Mouse (Mus musculus) heart, embryonic 16.5 days (tissue): ENCODE measurements at regions not wholly inside any gene's neighbourhood (a gene's known extent, or its start where the extent isn't known, plus 50 kb on each side); places are given as distances from the start of the nearest gene placed in this dataset.

Source experiments
- ATAC-seq: fragments of 200-750 bp; cut with Nextera tagmentation; replicated peaks from 2 replicates; pipeline ENCODE4 v1.8.0; 2017; ENCODE audit warnings: moderate number of reproducible peaks; ENCODE audit not compliant: insufficient read depth, low FRiP score; ENCODE audit errors: extremely low read depth
- H3K27ac ChIP-seq: fragments of 300-500 bp; sonication (generic); 2 replicates; pipeline ENCODE4 v1.5.1; 2014; ENCODE audit warnings: mild to moderate bottlenecking, low read length, control low read depth, moderate library complexity
- H3K27me3 ChIP-seq: fragments of 300-500 bp; sonication (generic); 2 replicates; pipeline ENCODE4 v1.6.1; 2014; ENCODE audit warnings: low read length, mixed read lengths; ENCODE audit not compliant: control insufficient read depth, insufficient read depth
- H3K36me3 ChIP-seq: fragments of 300-500 bp; sonication (generic); 2 replicates; pipeline ENCODE4 v1.6.1; 2014; ENCODE audit not compliant: control insufficient read depth, insufficient read depth
- H3K4me1 ChIP-seq: fragments of 300-500 bp; sonication (generic); 2 replicates; pipeline ENCODE4 v1.6.1; 2014; ENCODE audit warnings: low read length, mixed read lengths; ENCODE audit not compliant: control insufficient read depth, insufficient read depth
- H3K4me2 ChIP-seq: fragments of 300-500 bp; sonication (generic); 2 replicates; pipeline ENCODE4 v1.6.1; 2014; ENCODE audit warnings: low read depth, mild to moderate bottlenecking, control low read depth, low read length
- H3K4me3 ChIP-seq: fragments of 300-500 bp; sonication (generic); 2 replicates; pipeline ENCODE4 v1.5.1; 2014; ENCODE audit warnings: mild to moderate bottlenecking, control low read depth, low read length
- H3K9ac ChIP-seq: fragments of 300-500 bp; sonication (generic); 2 replicates; pipeline ENCODE4 v1.6.1; 2014; ENCODE audit warnings: low read length, control low read depth
- H3K9me3 ChIP-seq: fragments of 300-500 bp; sonication (generic); replicated peaks from 2 replicates; pipeline ENCODE4 v1.6.1; 2016; ENCODE audit warnings: low read length; ENCODE audit not compliant: control insufficient read depth
- WGBS: fragments of 180-500 bp; shearing (Covaris S2); extraction: QIAGEN DNeasy Blood & Tissue Kit; methylation state at CpG from one replicate; pipeline ENCODE4 v1.1.7; 2014; 5-methylcytosine and 5-hydroxymethylcytosine counted together

GRCm38 (mm10) chr6:140112054-140112453 lies 70.8 kb upstream of the Plcz1 start:
- no peak overlapping the region for H3K27ac ChIP-seq
- H3K4me3 ChIP-seq: no peak overlapping the region
- no peak overlapping the region for H3K9ac ChIP-seq
- ATAC-seq: no peak
- no peaks in the 10 kb centered on the region for H3K27me3 ChIP-seq
- no peak overlapping the region for H3K4me2 ChIP-seq
- no peaks in the 10 kb centered on the region for H3K36me3 ChIP-seq
- 86% methylated on average over 10 of the region's 10 CpGs for WGBS
- H3K4me1 ChIP-seq: no peaks in the 10 kb centered on the region
- H3K9me3 ChIP-seq: no peaks in the 10 kb centered on the region

DNA sequence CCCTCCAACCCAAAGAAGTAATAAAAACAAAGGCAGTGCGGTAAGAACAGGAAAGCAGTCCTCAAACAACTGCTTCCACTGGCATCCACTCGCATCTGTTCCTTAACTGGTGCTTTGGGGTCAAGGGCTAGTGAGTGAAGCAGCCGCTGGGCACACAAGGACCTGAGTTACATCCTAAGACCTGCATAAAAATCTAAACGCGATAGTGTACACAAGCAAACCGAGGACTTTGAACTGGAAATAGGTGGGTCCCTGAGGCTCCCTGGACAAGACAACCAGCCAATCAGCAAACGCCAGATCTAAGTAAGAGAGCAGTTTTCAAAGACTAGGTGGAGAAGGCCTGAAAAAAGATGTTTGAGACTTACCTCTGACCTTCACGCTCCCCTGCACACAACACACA lies 66.8 kb upstream of the Plcz1 start:
- H3K9me3 ChIP-seq: no peaks in the 10 kb centered on the region
- no peak overlapping the region for H3K4me2 ChIP-seq
- ATAC-seq: no peak
- WGBS: 64% methylated on average over 8 of the region's 8 CpGs
- H3K36me3 ChIP-seq: no peaks in the 10 kb centered on the region
- no peaks in the 10 kb centered on the region for H3K27me3 ChIP-seq
- H3K4me3 ChIP-seq: no peak overlapping the region
- no peak overlapping the region for H3K27ac ChIP-seq
- no peaks in the 10 kb centered on the region for H3K4me1 ChIP-seq
- no peak overlapping the region for H3K9ac ChIP-seq

GRCm38 (mm10) chr6:140107628-140108027 lies 66.4 kb upstream of the Plcz1 start:
- Histone ChIP-seq H3K4me2 (no peak overlapping the region), H3K27ac (no peak overlapping the region), H3K27me3 (no peaks in the 10 kb centered on the region), H3K9me3 (no peaks in the 10 kb centered on the region), H3K36me3 (no peaks in the 10 kb centered on the region), H3K4me1 (no peaks in the 10 kb centered on the region), H3K4me3 (no peak overlapping the region), H3K9ac (no peak overlapping the region)
- no peak for ATAC-seq
- 72% methylated on average over 16 of the region's 16 CpGs for WGBS

DNA sequence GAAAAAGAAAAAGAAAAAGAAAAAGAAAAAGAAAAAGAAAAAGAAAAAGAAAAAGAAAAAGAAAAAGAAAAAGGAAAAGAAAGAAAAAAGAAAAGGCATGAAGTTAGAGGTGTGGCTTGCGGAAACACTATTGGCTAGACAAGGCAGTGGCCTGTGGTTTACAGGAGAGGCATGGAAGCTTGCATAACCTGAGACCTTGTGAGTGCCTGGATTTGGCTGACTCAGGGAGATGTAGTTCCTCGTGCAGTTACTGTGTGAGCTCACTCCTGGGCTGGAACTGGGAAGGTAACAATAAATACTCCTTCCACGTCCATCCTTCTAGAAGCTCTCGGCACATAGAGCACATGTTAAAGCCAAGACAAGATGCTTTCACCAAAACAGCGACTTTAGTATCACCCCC lies 64.9 kb upstream of the Plcz1 start:
- WGBS: 83% methylated on average over 5 of the region's 5 CpGs

DNA sequence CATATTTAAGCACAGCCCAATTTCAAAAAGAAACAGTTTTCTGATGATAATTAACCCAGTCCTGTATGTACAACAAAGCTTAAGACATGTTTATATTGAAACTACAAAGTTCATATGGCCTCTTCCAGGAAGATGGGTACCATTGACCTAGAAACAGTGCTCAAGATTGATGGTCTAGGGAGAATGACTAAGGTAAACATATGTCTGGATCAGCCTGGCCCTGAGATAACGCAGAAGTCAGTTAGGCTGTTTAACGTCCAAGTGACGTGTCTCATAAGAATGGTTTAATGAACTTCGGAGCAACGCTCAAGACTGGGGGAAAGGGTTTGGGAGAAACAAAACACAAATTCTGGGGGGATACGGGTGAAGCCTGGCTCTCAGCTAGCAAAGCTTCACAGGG lies 60.8 kb upstream of the Plcz1 start:
- 60% methylated on average over 6 of the region's 6 CpGs for WGBS
- H3K9me3 ChIP-seq: no peaks in the 10 kb centered on the region
- no peaks in the 10 kb centered on the region for H3K36me3 ChIP-seq
- no peak overlapping the region for H3K9ac ChIP-seq
- no peak overlapping the region for H3K27ac ChIP-seq
- no peak overlapping the region for H3K4me3 ChIP-seq
- no peak overlapping the region for H3K4me2 ChIP-seq
- ATAC-seq: no peak
- H3K4me1 ChIP-seq: no peaks in the 10 kb centered on the region
- no peaks in the 10 kb centered on the region for H3K27me3 ChIP-seq

More for the DNA sequence above, 64.9 kb upstream of the Plcz1 start:
- no peaks in the 10 kb centered on the region for H3K27me3 ChIP-seq
- ATAC-seq: no peak
- H3K4me1 ChIP-seq: no peaks in the 10 kb centered on the region
- no peak overlapping the region for H3K9ac ChIP-seq
- H3K9me3 ChIP-seq: no peaks in the 10 kb centered on the region
- no peak overlapping the region for H3K4me2 ChIP-seq
- H3K4me3 ChIP-seq: no peak overlapping the region
- H3K27ac ChIP-seq: no peak overlapping the region
- H3K36me3 ChIP-seq: no peaks in the 10 kb centered on the region

DNA sequence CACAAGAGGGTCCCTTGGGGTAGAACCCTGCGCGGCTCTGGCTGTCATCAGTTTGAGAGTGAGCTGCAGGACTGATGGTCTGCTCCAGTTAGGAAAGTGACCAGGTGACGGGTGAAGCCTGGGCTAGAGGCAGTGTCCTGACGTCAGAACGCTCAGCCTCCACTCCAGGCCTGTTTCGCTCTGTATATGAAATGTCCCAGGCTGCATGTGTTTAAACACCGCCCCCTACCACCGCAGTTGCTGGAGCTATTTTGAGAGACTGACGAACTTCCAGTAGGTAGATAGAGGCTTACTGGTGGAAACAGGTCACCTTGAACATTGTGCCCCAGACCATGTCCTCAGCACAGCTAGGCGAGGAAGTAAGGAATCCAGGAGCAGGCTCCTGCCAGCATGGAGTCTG lies 54.2 kb upstream of the Plcz1 start:
- Histone ChIP-seq H3K27ac (peak overlapping the region; percentile 68), H3K4me1 (peaks cover 7% of the 10 kb centered on the region), H3K36me3 (no peaks in the 10 kb centered on the region), H3K27me3 (no peaks in the 10 kb centered on the region), H3K4me2 (peak overlapping the region; percentile 22), H3K4me3 (no peak overlapping the region), H3K9me3 (no peaks in the 10 kb centered on the region), H3K9ac (0 out of 2 replicates have a peak overlapping the region, but pooled peaks have one; percentile 30)
- 36% methylated on average over 10 of the region's 10 CpGs for WGBS
- ATAC-seq: peak; percentile 86
